Mouse (Mus musculus) forebrain, postnatal 0 days (tissue): Measurements from ENCODE around the gene 4933415A04Rik. TPM values are rescaled to one million over a fixed set of nuclear protein-coding genes. Genes with fewer than 3 reads are reported as not detected.
A peak's percentile ranks its signal among the peaks of the same experiment; 100 is the strongest.

Source experiments
- ATAC-seq: fragments of 200-750 bp; cut with Nextera tagmentation; 2 replicates; pipeline ENCODE4 v1.8.0; 2017; ENCODE audit warnings: mild to moderate bottlenecking, moderate library complexity
- DNase-seq: peaks from one replicate; pipeline ENCODE4 v3.0.0-alpha.2; 2015
- H3K27ac ChIP-seq: fragments of 300-500 bp; sonication (generic); 2 replicates; pipeline ENCODE4 v1.5.1; 2014; ENCODE audit warnings: low read depth, mild to moderate bottlenecking, antibody characterized with exemption, low read length, moderate library complexity, mixed read lengths
- H3K27me3 ChIP-seq: fragments of 300-500 bp; sonication (generic); 2 replicates; pipeline ENCODE4 v1.6.1; 2014; ENCODE audit warnings: mild to moderate bottlenecking, low read length, mixed read lengths; ENCODE audit not compliant: insufficient read depth
- H3K36me3 ChIP-seq: fragments of 300-500 bp; sonication (generic); 2 replicates; pipeline ENCODE4 v1.6.1; 2014; ENCODE audit warnings: mild to moderate bottlenecking, moderate library complexity; ENCODE audit not compliant: insufficient read depth
- H3K4me1 ChIP-seq: fragments of 300-500 bp; sonication (generic); 2 replicates; pipeline ENCODE4 v1.6.1; 2014; ENCODE audit warnings: antibody characterized with exemption; ENCODE audit not compliant: insufficient read depth
- H3K4me2 ChIP-seq: fragments of 300-500 bp; sonication (generic); 2 replicates; pipeline ENCODE4 v1.6.1; 2014; ENCODE audit warnings: low read depth, mild to moderate bottlenecking, moderate library complexity
- H3K4me3 ChIP-seq: fragments of 300-500 bp; sonication (generic); 2 replicates; pipeline ENCODE4 v1.5.1; 2014; ENCODE audit warnings: low read depth, low read length, mixed read lengths
- H3K9ac ChIP-seq: fragments of 300-500 bp; sonication (generic); 2 replicates; pipeline ENCODE4 v1.6.1; 2014; ENCODE audit warnings: mild to moderate bottlenecking
- H3K9me3 ChIP-seq: fragments of 300-500 bp; sonication (generic); 2 replicates; pipeline ENCODE4 v1.6.1; 2016; ENCODE audit warnings: low read length
- CTCF ChIP-seq: sonication (generic); IDR thresholded peaks from 2 replicates; pipeline ENCODE4 v1.5.1; 2016; ENCODE audit warnings: antibody characterized with exemption, control low read depth, low read depth
- WGBS: fragments of 180-500 bp; shearing (Covaris S2); extraction: QIAGEN DNeasy Blood & Tissue Kit; methylation state at CpG from one replicate; pipeline ENCODE4 v1.1.7; 2014; 5-methylcytosine and 5-hydroxymethylcytosine counted together
- polyA plus RNA-seq: library from polyadenylated mRNA; unstranded; fragments of >200 nt; fragmentation: Nextera tagmentation; extraction: Ambion mirVana; gene quantifications from 2 replicates; pipeline ENCODE4 v1.2.1, GENCODE M21; 2015
- total RNA-seq: library from RNA; depleted of rRNA; stranded (reverse); fragments of >200 nt; gene quantifications from 2 replicates; pipeline ENCODE4 v1.2.3, GENCODE M21; 2014

4933415A04Rik gene
- total and polyA plus RNA-seq, 2 experiments from 2014 or later, result 0.76 to 1.8 TPM

DNA sequence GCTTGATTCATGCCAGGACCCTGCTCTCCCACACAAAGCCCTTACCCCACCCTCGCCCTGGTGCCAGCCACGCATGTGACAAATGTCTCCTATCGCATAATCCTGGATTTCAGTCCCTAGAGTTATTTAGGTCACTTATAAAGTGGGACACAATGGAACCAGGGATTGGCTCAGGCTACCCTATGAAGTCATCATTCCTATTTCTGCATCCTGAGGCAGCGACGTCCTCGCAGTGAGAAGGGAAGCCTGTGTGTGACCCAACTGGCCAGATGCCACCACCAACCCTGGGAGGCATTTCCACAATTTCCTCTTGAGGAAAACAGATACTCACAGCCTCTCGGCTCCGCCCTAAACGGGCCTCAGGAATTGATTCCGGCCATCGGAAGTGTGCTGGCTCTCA is 17.2 kb upstream of the 4933415A04Rik start:
- Histone ChIP-seq H3K4me3 (no peak overlapping the region), H3K4me2 (no peak overlapping the region), H3K27me3 (no peaks in the 10 kb centered on the region), H3K9me3 (no peaks in the 10 kb centered on the region), H3K36me3 (no peaks in the 10 kb centered on the region), H3K4me1 (peaks cover 11% of the 10 kb centered on the region; the same call in 1 of the 2 replicates), H3K27ac (peak overlapping the region; percentile 40; the same call in 1 of the 2 replicates), H3K9ac (no peak overlapping the region)
- TF ChIP-seq CTCF, result no peak
- DNase-seq, result peak; percentile 41
- peak; percentile 73 for ATAC-seq
- 44% methylated on average over 11 of the region's 11 CpGs for WGBS

DNA sequence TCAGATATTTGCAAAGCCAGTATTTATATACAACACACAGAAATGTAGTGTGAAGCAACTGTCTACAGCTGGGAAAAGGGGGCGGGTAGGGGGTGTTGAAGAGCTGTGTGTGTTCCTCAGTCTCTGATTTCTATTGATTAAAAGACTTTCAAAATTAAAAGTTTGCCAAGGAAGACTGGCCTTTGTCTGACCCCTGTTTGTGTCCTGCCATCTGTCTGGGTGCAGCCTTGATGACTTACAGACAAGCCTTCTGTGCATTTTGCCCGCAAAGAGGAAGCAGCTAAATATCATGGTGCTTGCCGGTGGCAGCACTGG is 11.8 kb upstream of the 4933415A04Rik start:
- no peak overlapping the region for H3K27ac ChIP-seq
- no peaks in the 10 kb centered on the region for H3K27me3 ChIP-seq
- H3K4me1 ChIP-seq, result peaks cover 9% of the 10 kb centered on the region; the same call in 1 of the 2 replicates
- H3K9ac ChIP-seq, result no peak overlapping the region
- DNase-seq (no peak), ATAC-seq (0 out of 2 replicates have a peak, but pooled peaks have one; percentile 32)
- no peak overlapping the region for H3K4me3 ChIP-seq
- no peaks in the 10 kb centered on the region for H3K9me3 ChIP-seq
- H3K4me2 ChIP-seq, result no peak overlapping the region
- H3K36me3 ChIP-seq, result no peaks in the 10 kb centered on the region
- no peak for TF ChIP-seq CTCF
- WGBS, result 10% methylated on average over 3 of the region's 3 CpGs

GRCm38 (mm10) chr11:43575376-43576151 is 11.3 kb upstream of the 4933415A04Rik start:
- Histone ChIP-seq H3K27me3 (no peaks in the 10 kb centered on the region), H3K9ac (0 out of 2 replicates have a peak overlapping the region, but pooled peaks have one; percentile 6), H3K4me2 (no peak overlapping the region)

DNA sequence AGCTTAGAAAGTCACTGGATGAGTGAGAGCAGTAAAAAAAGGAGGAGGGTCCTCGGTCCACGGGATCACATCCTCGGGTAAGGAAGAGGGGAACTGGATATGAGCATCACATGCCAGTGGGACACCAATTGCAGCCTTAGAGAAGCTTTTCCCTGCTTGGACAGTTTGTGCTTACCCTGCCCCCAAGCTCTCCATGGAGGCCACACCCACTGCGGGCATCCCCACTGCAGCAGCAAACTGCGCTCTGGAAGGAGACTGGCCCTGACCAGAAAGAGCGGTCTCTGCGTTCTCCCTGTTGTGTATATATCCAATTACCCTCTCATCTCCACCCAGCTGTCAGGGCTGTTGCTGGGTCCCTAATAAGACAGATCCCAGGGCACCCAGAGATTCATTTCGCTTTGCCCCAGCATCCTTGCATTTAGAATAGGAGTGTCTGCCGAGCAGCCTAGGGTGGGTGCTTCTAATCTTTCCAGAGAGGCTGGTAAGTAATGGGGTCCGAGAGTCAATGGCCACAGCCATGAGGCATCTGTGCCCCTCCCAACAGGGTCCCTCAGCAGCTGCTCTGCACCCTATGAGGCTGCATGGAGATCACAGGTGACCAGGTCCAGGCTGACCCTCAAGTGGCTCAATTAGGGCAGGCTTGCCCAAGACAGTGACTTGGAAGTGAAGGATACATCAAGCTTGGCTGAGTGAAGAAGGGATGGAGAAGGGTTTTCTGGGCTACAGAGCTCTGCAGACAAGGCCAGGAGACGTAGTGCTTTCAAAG is 8.9 kb upstream of the 4933415A04Rik start:
- Histone ChIP-seq H3K27me3 (no peaks in the 10 kb centered on the region), H3K9me3 (no peaks in the 10 kb centered on the region), H3K4me3 (no peak overlapping the region), H3K27ac (no peak overlapping the region), H3K4me1 (peaks cover 9% of the 10 kb centered on the region; the same call in 1 of the 2 replicates), H3K9ac (no peak overlapping the region), H3K36me3 (no peaks in the 10 kb centered on the region), H3K4me2 (no peak overlapping the region)
- DNase-seq (no peak), ATAC-seq (no peak)
- TF ChIP-seq CTCF, result no peak
- WGBS, result 60% methylated on average over 11 of the region's 11 CpGs

More at GRCm38 (mm10) chr11:43575376-43576151, 11.3 kb upstream of the 4933415A04Rik start:
- Histone ChIP-seq H3K4me1 (peaks cover 9% of the 10 kb centered on the region; the same call in 1 of the 2 replicates), H3K4me3 (no peak overlapping the region), H3K9me3 (no peaks in the 10 kb centered on the region), H3K27ac (no peak overlapping the region), H3K36me3 (no peaks in the 10 kb centered on the region)
- 11% methylated on average over 9 of the region's 9 CpGs for WGBS
- no peak for TF ChIP-seq CTCF
- DNase-seq (peak; percentile 19), ATAC-seq (peak; percentile 70)

- no peak for ATAC-seq
- H3K9ac ChIP-seq, result no peak overlapping the region
- TF ChIP-seq CTCF, result no peak
- DNase-seq, result no peak
- H3K9me3 ChIP-seq, result no peaks in the 10 kb centered on the region
- peaks cover 5% of the 10 kb centered on the region for H3K36me3 ChIP-seq
- no peak overlapping the region for H3K4me2 ChIP-seq
- no peak overlapping the region for H3K4me3 ChIP-seq
- WGBS, result 90% methylated on average over 22 of the region's 22 CpGs
- H3K4me1 ChIP-seq, result no peaks in the 10 kb centered on the region
- H3K27ac ChIP-seq, result no peak overlapping the region
- no peaks in the 10 kb centered on the region for H3K27me3 ChIP-seq
Measured at GRCm38 (mm10) chr11:43585211-43586005, 1.4 kb upstream of the 4933415A04Rik start.

GRCm38 (mm10) chr11:43589530-43590072 is 2.8 kb downstream of the 4933415A04Rik start:
- no peaks in the 10 kb centered on the region for H3K9me3 ChIP-seq
- no peak for DNase-seq
- WGBS, result 72% methylated on average over 6 of the region's 6 CpGs
- TF ChIP-seq CTCF, result no peak
- H3K4me2 ChIP-seq, result no peak overlapping the region
- peaks cover 5% of the 10 kb centered on the region for H3K36me3 ChIP-seq
- H3K9ac ChIP-seq, result no peak overlapping the region
- H3K27ac ChIP-seq, result no peak overlapping the region
- peak; percentile 59; the same call in 1 of the 2 replicates for ATAC-seq
- no peak overlapping the region for H3K4me3 ChIP-seq
- H3K27me3 ChIP-seq, result no peaks in the 10 kb centered on the region
- no peaks in the 10 kb centered on the region for H3K4me1 ChIP-seq
